11 mouse cellular contexts compared by ENCODE assay signal in the genomic region with DNA sequence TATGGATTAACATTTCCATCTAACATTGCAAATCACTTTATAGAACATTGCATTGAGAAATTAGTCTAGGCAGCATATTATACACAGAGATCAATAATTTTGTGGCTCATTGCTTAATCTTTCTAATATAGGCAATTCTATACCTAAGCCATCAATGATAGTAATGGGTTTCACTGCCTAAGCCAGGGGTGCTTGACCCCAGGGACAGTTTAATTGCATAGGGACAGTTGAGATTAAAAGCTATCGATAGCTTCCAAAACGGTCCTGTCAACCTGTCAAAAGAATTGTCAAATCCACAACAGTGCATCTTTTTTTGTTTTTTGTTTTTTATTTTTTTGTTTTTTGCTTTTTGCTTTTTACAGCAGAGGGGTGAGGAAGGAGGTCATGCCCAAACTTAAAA. TPM values are rescaled to one million over a fixed set of nuclear protein-coding genes. Genes with fewer than 3 reads are reported as not detected.
DNase-seq lines count a peak whose midpoint lies in the region; ATAC-seq lines count a peak whose summit lies in the region.
"Had no signal": no experiment of that assay in that cellular context is flagged by ENCODE, and none has a peak within 500 bp of the region (broad histone marks: within the 10 kb centered on the region; RNA-seq: fewer than 3 reads in every experiment).

No protein-coding gene starts in this region.

- no peak for DNase-seq in heart, postnatal 14 days
- DNase-seq in Muller cell, postnatal 12 days (ENCODE audit: inconsistent ontology term), result no peak
- no peak for DNase-seq in ovary, postnatal 14 days (ENCODE audit: low spot score)
- DNase-seq: gastrocnemius, postnatal 25 days; lung, adult 2 months had no signal

- H3K9me3 ChIP-seq in heart, embryonic 13.5 days, result no peaks in the 10 kb centered on the region
- no peaks in the 10 kb centered on the region for H3K9me3 ChIP-seq in embryonic facial prominence, embryonic 12.5 days
- H3K9me3 ChIP-seq in hindbrain, embryonic 15.5 days, result no peaks in the 10 kb centered on the region
- H3K9me3 ChIP-seq in midbrain, embryonic 13.5 days, result no peaks in the 10 kb centered on the region

- WGBS in heart, embryonic 13.5 days, result 78% methylated on average over 2 of the region's 2 CpGs
- 61% methylated on average over 2 of the region's 2 CpGs for WGBS in embryonic facial prominence, embryonic 12.5 days
- 55% methylated on average over 2 of the region's 2 CpGs for WGBS in hindbrain, embryonic 15.5 days
- 39% methylated on average over 2 of the region's 2 CpGs for WGBS in midbrain, embryonic 13.5 days

- ATAC-seq in heart, embryonic 13.5 days (ENCODE audit: extremely low read depth, insufficient number of reproducible peaks, low FRiP score, low TSS enrichment), result no peak
- ATAC-seq in embryonic facial prominence, embryonic 12.5 days (ENCODE audit: insufficient number of reproducible peaks, insufficient read depth, low FRiP score, low TSS enrichment), result no peak
- peak; percentile 40; the same call in 1 of the 2 replicates for ATAC-seq in hindbrain, embryonic 15.5 days (ENCODE audit: low FRiP score, low read depth)
- ATAC-seq in midbrain, embryonic 13.5 days, result peak; percentile 51
- ATAC-seq in cerebellum, adult (ENCODE audit: insufficient number of reproducible peaks, low FRiP score, low TSS enrichment), result no peak
- ATAC-seq: Patski had no signal

- peak overlapping the region; percentile 53 for H3K4me3 ChIP-seq in heart, embryonic 13.5 days
- H3K4me3 ChIP-seq in embryonic facial prominence, embryonic 12.5 days, result no peak overlapping the region
- peak overlapping the region; percentile 60 for H3K4me3 ChIP-seq in hindbrain, embryonic 15.5 days
- H3K4me3 ChIP-seq in midbrain, embryonic 13.5 days (replicated peaks), result peak overlapping the region; percentile 53

- intact Hi-C loops in heart, postnatal 14 days (cut with DNase I), result no loop called here

- H3K27ac ChIP-seq in heart, embryonic 13.5 days (replicated peaks), result no peak overlapping the region
- H3K27ac ChIP-seq in embryonic facial prominence, embryonic 12.5 days, result no peak overlapping the region
- H3K27ac ChIP-seq in hindbrain, embryonic 15.5 days (replicated peaks), result peak overlapping the region; percentile 86; the same call in 1 of the 2 replicates
- H3K27ac ChIP-seq in midbrain, embryonic 13.5 days, result peak overlapping the region; percentile 81; the same call in 1 of the 2 replicates

- peak overlapping the region; percentile 79 for H3K4me2 ChIP-seq in heart, embryonic 13.5 days
- peak overlapping the region; percentile 89 for H3K4me2 ChIP-seq in embryonic facial prominence, embryonic 12.5 days (replicated peaks)
- H3K4me2 ChIP-seq in hindbrain, embryonic 15.5 days, result peak overlapping the region; percentile 78
- H3K4me2 ChIP-seq in midbrain, embryonic 13.5 days (replicated peaks), result peak overlapping the region; percentile 66

- H3K4me1 ChIP-seq in heart, embryonic 13.5 days, result peaks cover 7% of the 10 kb centered on the region; the same call in 1 of the 2 replicates
- H3K4me1 ChIP-seq in embryonic facial prominence, embryonic 12.5 days, result 0 out of 2 replicates have a peak, but pooled peaks cover 3% of the 10 kb centered on the region
- peaks cover 4% of the 10 kb centered on the region for H3K4me1 ChIP-seq in hindbrain, embryonic 15.5 days (replicated peaks)
- peaks cover 4% of the 10 kb centered on the region; the same call in 1 of the 2 replicates for H3K4me1 ChIP-seq in midbrain, embryonic 13.5 days (replicated peaks)

- no peaks in the 10 kb centered on the region for H3K36me3 ChIP-seq in heart, embryonic 13.5 days
- H3K36me3 ChIP-seq in embryonic facial prominence, embryonic 12.5 days, result no peaks in the 10 kb centered on the region
- H3K36me3 ChIP-seq in hindbrain, embryonic 15.5 days, result no peaks in the 10 kb centered on the region
- no peaks in the 10 kb centered on the region for H3K36me3 ChIP-seq in midbrain, embryonic 13.5 days

- H3K9ac ChIP-seq in heart, embryonic 13.5 days, result peak overlapping the region; percentile 73
- H3K9ac ChIP-seq in embryonic facial prominence, embryonic 12.5 days, result no peak overlapping the region
- 0 out of 2 replicates have a peak overlapping the region, but pooled peaks have one; percentile 70 for H3K9ac ChIP-seq in hindbrain, embryonic 15.5 days
- H3K9ac ChIP-seq in midbrain, embryonic 13.5 days (replicated peaks), result peak overlapping the region; percentile 69; the same call in 1 of the 2 replicates

- H3K27me3 ChIP-seq in heart, embryonic 13.5 days (replicated peaks), result peaks cover 19% of the 10 kb centered on the region
- H3K27me3 ChIP-seq in embryonic facial prominence, embryonic 12.5 days, result peaks cover 5% of the 10 kb centered on the region; the same call in 1 of the 2 replicates
- H3K27me3 ChIP-seq in hindbrain, embryonic 15.5 days, result no peaks in the 10 kb centered on the region
- H3K27me3 ChIP-seq in midbrain, embryonic 13.5 days, result peaks cover 5% of the 10 kb centered on the region; the same call in 1 of the 2 replicates

RNA-seq across cellular contexts. Expression of gene Arhgap18, which starts 58.5 kb away (rescaled TPM):
- polyA plus RNA-seq in heart, embryonic 13.5 days (2015; fragmentation: Nextera tagmentation; extraction: Ambion mirVana), result 34.6 and 37.3 TPM in 2 replicates
- total RNA-seq in heart, postnatal 14 days (2021), result 10 to 100 TPM; 27.6 to 27.8 TPM
- polyA plus RNA-seq in embryonic facial prominence, embryonic 12.5 days (2016; fragmentation: Nextera tagmentation; extraction: Ambion mirVana), result 17.0 and 18.9 TPM in 2 replicates
- 10.2 and 13.7 TPM in 2 replicates for polyA plus RNA-seq in hindbrain, embryonic 15.5 days (2015; fragmentation: Nextera tagmentation; extraction: Ambion mirVana)
- 17.3 and 20.5 TPM in 2 replicates for polyA plus RNA-seq in midbrain, embryonic 13.5 days (2015; fragmentation: Nextera tagmentation; extraction: Ambion mirVana)

Comparison
In these comparisons a context has a peak if more than half of its experiments do, and no peak if none do; other contexts are left out.
1. ATAC-seq: peak in hindbrain, embryonic 15.5 days (single experiment) and midbrain, embryonic 13.5 days (single experiment); none in heart, embryonic 13.5 days (single experiment), embryonic facial prominence, embryonic 12.5 days (single experiment) and cerebellum, adult (single experiment).
2. H3K27ac ChIP-seq: peak in hindbrain, embryonic 15.5 days (single experiment) and midbrain, embryonic 13.5 days (single experiment); none in heart, embryonic 13.5 days (single experiment) and embryonic facial prominence, embryonic 12.5 days (single experiment).
3. Peak in every context shown above with its lines, with median percentiles within 50 percentile points of each other: H3K4me2 ChIP-seq.